10 mouse cellular contexts compared by ENCODE assay signal in the genomic region with DNA sequence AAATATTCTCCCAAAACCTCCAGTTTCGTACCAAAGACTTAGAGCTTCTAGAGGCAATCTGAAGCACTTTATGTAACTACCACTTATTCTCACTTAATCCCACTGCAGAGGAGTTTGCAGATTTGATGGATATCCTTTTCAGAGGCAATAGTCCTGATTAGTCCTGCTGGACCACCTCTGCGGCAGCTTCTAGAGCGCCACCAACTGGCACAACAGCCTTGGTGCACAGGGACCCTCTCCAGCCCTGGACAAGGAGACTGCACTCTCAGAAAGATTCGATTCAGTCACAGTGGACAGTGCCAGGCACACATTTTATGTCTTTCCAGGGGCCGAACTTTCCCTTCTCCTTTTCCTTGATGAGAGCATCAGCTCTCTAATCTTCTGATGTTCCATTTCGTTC.
DNase-seq lines count a peak whose midpoint lies in the region; ATAC-seq and TF ChIP-seq lines count a peak whose summit lies in the region.
"Had no signal": no experiment of that assay in that cellular context is flagged by ENCODE, and none has a peak within 500 bp of the region (broad histone marks: within the 10 kb centered on the region; RNA-seq: fewer than 3 reads in every experiment).

No protein-coding gene starts in this region.

- H3K4me3 ChIP-seq in forebrain, embryonic 14.5 days (ENCODE audit: low read depth, low read length), result no peak overlapping the region
- H3K4me3 ChIP-seq in forebrain, embryonic 16.5 days (replicated peaks; ENCODE audit: low read length), result no peak overlapping the region
- no peak overlapping the region for H3K4me3 ChIP-seq in limb, embryonic 11.5 days (ENCODE audit: low read depth, low read length)
- no peak overlapping the region for H3K4me3 ChIP-seq in limb, embryonic 10.5 days
- H3K4me3 ChIP-seq: stomach, embryonic 15.5 days had no signal

- H3K4me2 ChIP-seq in forebrain, embryonic 14.5 days (ENCODE audit: low read length), result no peak overlapping the region
- no peak overlapping the region for H3K4me2 ChIP-seq in forebrain, embryonic 16.5 days (ENCODE audit: low read length)
- no peak overlapping the region for H3K4me2 ChIP-seq in limb, embryonic 11.5 days (ENCODE audit: low read depth, severe bottlenecking)
- H3K4me2 ChIP-seq: stomach, embryonic 15.5 days had no signal

- no peaks in the 10 kb centered on the region for H3K27me3 ChIP-seq in forebrain, embryonic 14.5 days (replicated peaks; ENCODE audit: control insufficient read depth, insufficient read depth, low read length)
- H3K27me3 ChIP-seq in forebrain, embryonic 16.5 days (replicated peaks; ENCODE audit: control insufficient read depth, insufficient read depth, low read length), result no peaks in the 10 kb centered on the region
- no peaks in the 10 kb centered on the region for H3K27me3 ChIP-seq in limb, embryonic 11.5 days (ENCODE audit: control insufficient read depth, insufficient read depth, low read length)
- H3K27me3 ChIP-seq in limb, embryonic 10.5 days (ENCODE audit: low read depth, poor library complexity, severe bottlenecking), result no peaks in the 10 kb centered on the region
- no peaks in the 10 kb centered on the region for H3K27me3 ChIP-seq in Patski
- H3K27me3 ChIP-seq: stomach, embryonic 15.5 days had no signal

- H3K27ac ChIP-seq in forebrain, embryonic 14.5 days (ENCODE audit: low read depth, low read length), result no peak overlapping the region
- H3K27ac ChIP-seq in forebrain, embryonic 16.5 days (ENCODE audit: low read length), result no peak overlapping the region
- no peak overlapping the region for H3K27ac ChIP-seq in limb, embryonic 11.5 days (replicated peaks; ENCODE audit: low read depth, low read length)
- H3K27ac ChIP-seq in limb, embryonic 10.5 days, result no peak overlapping the region
- H3K27ac ChIP-seq: stomach, embryonic 15.5 days had no signal

- H3K9me3 ChIP-seq in forebrain, embryonic 14.5 days (replicated peaks; ENCODE audit: control insufficient read depth, low read length), result 0 out of 2 replicates have a peak, but pooled peaks cover 3% of the 10 kb centered on the region
- H3K9me3 ChIP-seq in forebrain, embryonic 16.5 days (ENCODE audit: control insufficient read depth, low read length), result no peaks in the 10 kb centered on the region
- no peaks in the 10 kb centered on the region for H3K9me3 ChIP-seq in limb, embryonic 11.5 days (ENCODE audit: control insufficient read depth, low read length)
- H3K9me3 ChIP-seq in limb, embryonic 10.5 days (replicated peaks), result no peaks in the 10 kb centered on the region
- H3K9me3 ChIP-seq: stomach, embryonic 15.5 days had no signal

- no peak for ATAC-seq in forebrain, embryonic 14.5 days
- no peak for ATAC-seq in forebrain, embryonic 16.5 days
- ATAC-seq in limb, embryonic 11.5 days (ENCODE audit: insufficient number of reproducible peaks, low FRiP score, low TSS enrichment, low read depth), result no peak
- ATAC-seq in Patski, result no peak

- no peaks in the 10 kb centered on the region for H3K36me3 ChIP-seq in forebrain, embryonic 14.5 days (ENCODE audit: control insufficient read depth, insufficient read depth, low read length)
- H3K36me3 ChIP-seq in forebrain, embryonic 16.5 days (ENCODE audit: control insufficient read depth, insufficient read depth), result no peaks in the 10 kb centered on the region
- H3K36me3 ChIP-seq in limb, embryonic 11.5 days (ENCODE audit: control insufficient read depth, insufficient read depth, low read length), result no peaks in the 10 kb centered on the region
- no peaks in the 10 kb centered on the region for H3K36me3 ChIP-seq in limb, embryonic 10.5 days
- H3K36me3 ChIP-seq: stomach, embryonic 15.5 days had no signal

- peak; percentile 43 for TF ChIP-seq CTCF in Patski (IDR thresholded peaks at IDR 0.05)

- no peaks in the 10 kb centered on the region for H3K4me1 ChIP-seq in forebrain, embryonic 14.5 days (ENCODE audit: control insufficient read depth, insufficient read depth, low read length)
- H3K4me1 ChIP-seq in forebrain, embryonic 16.5 days (replicated peaks; ENCODE audit: control insufficient read depth, insufficient read depth, low read length), result no peaks in the 10 kb centered on the region
- H3K4me1 ChIP-seq in limb, embryonic 11.5 days (ENCODE audit: control insufficient read depth, insufficient read depth, low read length), result no peaks in the 10 kb centered on the region
- no peaks in the 10 kb centered on the region for H3K4me1 ChIP-seq in limb, embryonic 10.5 days
- H3K4me1 ChIP-seq: stomach, embryonic 15.5 days had no signal

- POLR2A ChIA-PET in Patski (lab: Charles Lee), result no interaction called here

- WGBS in forebrain, embryonic 14.5 days, result 62% methylated on average over 6 of the region's 6 CpGs
- 57% methylated on average over 6 of the region's 6 CpGs for WGBS in forebrain, embryonic 16.5 days
- WGBS in limb, embryonic 11.5 days, result 69% methylated on average over 6 of the region's 6 CpGs
- 62% methylated on average over 6 of the region's 6 CpGs for WGBS in limb, embryonic 10.5 days

- H3K9ac ChIP-seq in forebrain, embryonic 14.5 days (ENCODE audit: low read length), result no peak overlapping the region
- H3K9ac ChIP-seq in forebrain, embryonic 16.5 days (replicated peaks; ENCODE audit: low read depth, low read length), result no peak overlapping the region
- no peak overlapping the region for H3K9ac ChIP-seq in limb, embryonic 11.5 days (ENCODE audit: low read length)
- H3K9ac ChIP-seq: stomach, embryonic 15.5 days had no signal

- peak; percentile 32 for DNase-seq in forebrain, embryonic 14.5 days (ENCODE audit: low spot score)
- peak; percentile 56 for DNase-seq in limb, embryonic 11.5 days (ENCODE audit: low spot score)
- DNase-seq in limb, embryonic 10.5 days (ENCODE audit: low spot score), result no peak
- no peak for DNase-seq in Patski (ENCODE audit: low read depth, low spot score)
- DNase-seq in layer of hippocampus, adult 8-10 months (ENCODE audit: low spot score in 2 of 2), result peak; percentile 8 to 11
- no peak for DNase-seq in ovary, postnatal 10 days (ENCODE audit: low spot score)
- no peak for DNase-seq in gastrocnemius, postnatal 10 days
- DNase-seq: lung, postnatal 14 days had no signal

- CTCF ChIA-PET in Patski (lab: Charles Lee), result no interaction called here

- in situ Hi-C loops in Patski (cut with MboI; ENCODE audit: low pct_unique_long_range_greater_than_20kb), result no loop called here

Comparison
In these comparisons a context has a peak if more than half of its experiments do, and no peak if none do; other contexts are left out.
1. DNase-seq: peak in forebrain, embryonic 14.5 days (single experiment), limb, embryonic 11.5 days (single experiment) and layer of hippocampus, adult 8-10 months (2 of 2); none in limb, embryonic 10.5 days (single experiment), Patski (single experiment), ovary, postnatal 10 days (single experiment) and gastrocnemius, postnatal 10 days (single experiment).